Comparison of ENCODE assay signal across 8 mouse cellular contexts in the genomic region with DNA sequence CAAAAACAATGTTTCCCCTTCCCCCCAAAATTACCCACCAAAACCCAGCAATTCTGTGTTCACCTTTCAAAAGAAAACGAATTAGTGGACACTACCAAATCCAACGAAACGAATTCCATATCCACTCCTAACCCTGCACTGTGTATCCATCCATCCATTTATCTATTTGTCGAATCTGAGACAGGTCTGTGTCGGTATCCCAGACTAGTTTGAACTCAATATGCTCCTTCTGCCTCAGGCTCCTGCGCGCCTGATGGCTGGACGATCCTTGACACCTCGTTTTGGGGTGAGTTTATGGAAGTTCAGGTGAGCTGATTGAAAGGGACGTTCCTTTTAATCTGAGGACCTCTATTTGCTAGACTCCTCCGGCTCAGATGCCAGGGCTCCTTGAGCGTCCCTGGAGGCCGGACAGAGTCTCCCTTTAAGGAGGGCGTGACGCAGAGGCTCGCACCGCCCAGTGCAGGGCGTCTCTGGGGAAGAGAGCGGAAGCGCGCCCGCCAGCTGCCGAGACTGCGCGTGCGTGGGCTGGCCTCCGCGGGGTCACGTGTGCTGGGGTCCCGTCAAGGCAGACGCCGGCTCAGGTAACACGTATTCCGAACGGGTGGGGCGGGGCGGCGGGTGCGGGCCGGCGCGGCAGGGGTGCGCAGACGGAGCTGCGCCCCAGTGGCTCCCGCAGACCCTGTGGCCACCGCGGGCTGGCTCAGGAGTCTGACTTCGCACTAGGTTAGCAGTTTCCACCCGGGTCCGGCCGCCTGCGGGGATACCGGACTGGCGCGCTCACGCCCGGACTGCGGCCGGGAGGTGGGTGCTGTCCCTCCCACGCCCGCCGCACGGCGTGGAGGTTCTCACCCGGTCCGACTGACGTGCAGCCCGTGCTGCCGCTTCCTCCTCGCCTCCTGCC. TPM values are rescaled to one million over a fixed set of nuclear protein-coding genes. Genes with fewer than 3 reads are reported as not detected.
DNase-seq lines count a peak whose midpoint lies in the region; ATAC-seq and TF ChIP-seq lines count a peak whose summit lies in the region.

TSS of gene Vps8 (plus strand) at position 474 of the 901 bp plus-strand sequence.

- peak; percentile 95 for DNase-seq in forebrain, embryonic 14.5 days (ENCODE audit: low spot score)
- peak; percentile 94 for DNase-seq in heart, postnatal 14 days
- DNase-seq in layer of hippocampus, adult 11-12 months (ENCODE audit: low spot score), result peak; percentile 92
- peak; percentile 93 to 95 for DNase-seq in lung, adult 18-20 months
- DNase-seq in testis, postnatal 14 days (ENCODE audit: low spot score), result peak; percentile 92

- no peaks in the 10 kb centered on the region for H3K4me1 ChIP-seq in ES-Bruce4 (ENCODE audit: control insufficient read depth, insufficient read depth, low read length)
- peaks cover 7% of the 10 kb centered on the region for H3K4me1 ChIP-seq in forebrain, embryonic 14.5 days (ENCODE audit: control insufficient read depth, insufficient read depth, low read length)
- H3K4me1 ChIP-seq in neural tube, embryonic 15.5 days, result peaks cover 12% of the 10 kb centered on the region; the same call in 1 of the 2 replicates

- peak within 1 kb of the TSS; percentile 100 for H3K4me3 ChIP-seq in ES-Bruce4 (ENCODE audit: low read depth, low read length)
- peak within 1 kb of the TSS; percentile 82 for H3K4me3 ChIP-seq in forebrain, embryonic 14.5 days (ENCODE audit: low read depth, low read length)
- H3K4me3 ChIP-seq in neural tube, embryonic 15.5 days (replicated peaks), result peak within 1 kb of the TSS; percentile 98

- intact Hi-C loops in heart, postnatal 14 days (cut with DNase I), result no loop called here

- no peaks in the 10 kb centered on the region for H3K27me3 ChIP-seq in ES-Bruce4 (ENCODE audit: control insufficient read depth, insufficient read depth, low read length, poor library complexity, severe bottlenecking)
- no peaks in the 10 kb centered on the region for H3K27me3 ChIP-seq in forebrain, embryonic 14.5 days (replicated peaks; ENCODE audit: control insufficient read depth, insufficient read depth, low read length)
- no peaks in the 10 kb centered on the region for H3K27me3 ChIP-seq in neural tube, embryonic 15.5 days (replicated peaks)

- ATAC-seq in cerebellum, adult (ENCODE audit: insufficient number of reproducible peaks, low FRiP score, low TSS enrichment), result peak; percentile 96
- peak; percentile 99 for ATAC-seq in forebrain, embryonic 14.5 days
- peak; percentile 98 for ATAC-seq in neural tube, embryonic 15.5 days (ENCODE audit: low FRiP score)

- no peak for TF ChIP-seq POLR2A in ES-Bruce4 (IDR thresholded peaks at IDR 0.05; ENCODE audit: insufficient read depth, low read length)

- under 1% methylated on average over 51 of the region's 71 CpGs for WGBS in forebrain, embryonic 14.5 days
- 1% methylated on average over 71 of the region's 71 CpGs for WGBS in neural tube, embryonic 15.5 days

- H3K9me3 ChIP-seq in ES-Bruce4 (replicated peaks; ENCODE audit: control insufficient read depth, insufficient read depth, low read length, poor library complexity, severe bottlenecking), result no peaks in the 10 kb centered on the region
- H3K9me3 ChIP-seq in forebrain, embryonic 14.5 days (replicated peaks; ENCODE audit: control insufficient read depth, low read length), result no peaks in the 10 kb centered on the region
- H3K9me3 ChIP-seq in neural tube, embryonic 15.5 days (replicated peaks), result no peaks in the 10 kb centered on the region

- H3K4me2 ChIP-seq in forebrain, embryonic 14.5 days (ENCODE audit: low read length), result peak within 1 kb of the TSS; percentile 96
- H3K4me2 ChIP-seq in neural tube, embryonic 15.5 days, result peak within 1 kb of the TSS; percentile 91

- no peak for TF ChIP-seq EP300 in ES-Bruce4 (IDR thresholded peaks at IDR 0.05; ENCODE audit: insufficient read depth, low read depth, low read length)

- H3K9ac ChIP-seq in ES-Bruce4 (ENCODE audit: low read depth, poor library complexity, severe bottlenecking), result peak within 1 kb of the TSS; percentile 93
- H3K9ac ChIP-seq in forebrain, embryonic 14.5 days (ENCODE audit: low read length), result peak within 1 kb of the TSS; percentile 85
- peak within 1 kb of the TSS; percentile 94 for H3K9ac ChIP-seq in neural tube, embryonic 15.5 days (replicated peaks)

- H3K36me3 ChIP-seq in ES-Bruce4 (ENCODE audit: control insufficient read depth, insufficient read depth, low read length, poor library complexity, severe bottlenecking), result no peaks in the 10 kb centered on the region
- no peaks in the 10 kb centered on the region for H3K36me3 ChIP-seq in forebrain, embryonic 14.5 days (ENCODE audit: control insufficient read depth, insufficient read depth, low read length)
- no peaks in the 10 kb centered on the region for H3K36me3 ChIP-seq in neural tube, embryonic 15.5 days

- no peak for TF ChIP-seq CTCF in ES-Bruce4 (IDR thresholded peaks at IDR 0.05; ENCODE audit: low read depth, low read length)

- no peak within 1 kb of the TSS for H3K27ac ChIP-seq in ES-Bruce4 (ENCODE audit: insufficient read depth, low read length)
- H3K27ac ChIP-seq in forebrain, embryonic 14.5 days (ENCODE audit: low read depth, low read length), result no peak within 1 kb of the TSS
- peak within 1 kb of the TSS; percentile 85 for H3K27ac ChIP-seq in neural tube, embryonic 15.5 days (replicated peaks)

RNA-seq across cellular contexts. Expression of gene Vps8, which starts in this region (rescaled TPM):
- polyA plus RNA-seq in ES-Bruce4 (2011; ENCODE audit: insufficient read depth, insufficient read length, low read depth, missing spikeins), result 25.4 and 26.9 TPM in 2 replicates
- 33.0 and 36.9 TPM in 2 replicates for polyA plus RNA-seq in forebrain, embryonic 14.5 days (2014; fragmentation: Nextera tagmentation; extraction: Ambion mirVana)
- total RNA-seq in heart, postnatal 14 days (2021), result 10 to 100 TPM; 17.5 to 18.9 TPM
- polyA plus RNA-seq in neural tube, embryonic 15.5 days (2015; fragmentation: Nextera tagmentation; extraction: Ambion mirVana), result 28.8 and 34.1 TPM in 2 replicates
